Mouse (Mus musculus) limb, embryonic 15.5 days (tissue): ENCODE data around the gene Eif3i. TPM values are rescaled to one million over a fixed set of nuclear protein-coding genes. Genes with fewer than 3 reads are reported as not detected.
"Not testable (repeated sequence)": the region's sequence is repeated elsewhere in the genome, so short reads cannot be mapped to it uniquely, and the experiment has no call there.

ENCODE experiments used
- ATAC-seq: fragments of 200-750 bp; cut with Nextera tagmentation; 2 replicates; pipeline ENCODE4 v1.8.0; 2017; ENCODE audit warnings: low read depth, moderate TSS enrichment; ENCODE audit not compliant: insufficient number of reproducible peaks, low FRiP score, low TSS enrichment
- H3K27ac ChIP-seq: fragments of 300-500 bp; sonication (generic); 2 replicates; pipeline ENCODE4 v1.5.1; 2015; ENCODE audit warnings: moderate library complexity, mild to moderate bottlenecking, inconsistent platforms
- H3K27me3 ChIP-seq: fragments of 300-500 bp; sonication (generic); 2 replicates; pipeline ENCODE4 v1.6.1; 2015; ENCODE audit warnings: inconsistent platforms
- H3K36me3 ChIP-seq: fragments of 300-500 bp; sonication (generic); 2 replicates; pipeline ENCODE4 v1.6.1; 2015; ENCODE audit warnings: inconsistent platforms
- H3K4me1 ChIP-seq: fragments of 300-500 bp; sonication (generic); 2 replicates; pipeline ENCODE4 v1.6.1; 2015; ENCODE audit warnings: inconsistent platforms
- H3K4me2 ChIP-seq: fragments of 300-500 bp; sonication (generic); 2 replicates; pipeline ENCODE4 v1.6.1; 2015; ENCODE audit warnings: mild to moderate bottlenecking, inconsistent platforms
- H3K4me3 ChIP-seq: fragments of 300-500 bp; sonication (generic); 2 replicates; pipeline ENCODE4 v1.5.1; 2015; ENCODE audit warnings: mild to moderate bottlenecking, inconsistent platforms
- H3K9ac ChIP-seq: fragments of 300-500 bp; sonication (generic); 2 replicates; pipeline ENCODE4 v1.6.1; 2015; ENCODE audit warnings: inconsistent platforms
- H3K9me3 ChIP-seq: fragments of 300-500 bp; sonication (generic); 2 replicates; pipeline ENCODE4 v1.6.1; 2016; ENCODE audit warnings: inconsistent platforms
- WGBS: fragments of 180-500 bp; shearing (Covaris S2); methylation state at CpG from one replicate; pipeline ENCODE4 v1.1.7; 2015; 5-methylcytosine and 5-hydroxymethylcytosine counted together
- microRNA-seq: library from miRNA; unstranded; fragments of <30 nt; microRNA quantifications from one replicate; pipeline ENCODE4, GENCODE M21; 2016
- polyA plus RNA-seq: library from polyadenylated mRNA; unstranded; fragments of >200 nt; fragmentation: Nextera tagmentation; extraction: Ambion mirVana; gene quantifications from 2 replicates; pipeline ENCODE4 v1.2.1, GENCODE M21; 2015

Gene Eif3i
- polyA plus RNA-seq, 1 experiment from 2014 or later, result 275 TPM

- peaks cover 11% of the 10 kb centered on the region for H3K4me1 ChIP-seq
- not testable (repeated sequence) for H3K36me3 ChIP-seq, ATAC-seq, H3K9ac ChIP-seq, H3K4me2 ChIP-seq, H3K27ac ChIP-seq, H3K4me3 ChIP-seq, H3K27me3 ChIP-seq, H3K9me3 ChIP-seq
- WGBS, result 93% methylated on average over 6 of the region's 6 CpGs
These were observed 45.9 kb downstream of the Eif3i start for GRCm38 (mm10) chr4:129554512-129554911.

DNA sequence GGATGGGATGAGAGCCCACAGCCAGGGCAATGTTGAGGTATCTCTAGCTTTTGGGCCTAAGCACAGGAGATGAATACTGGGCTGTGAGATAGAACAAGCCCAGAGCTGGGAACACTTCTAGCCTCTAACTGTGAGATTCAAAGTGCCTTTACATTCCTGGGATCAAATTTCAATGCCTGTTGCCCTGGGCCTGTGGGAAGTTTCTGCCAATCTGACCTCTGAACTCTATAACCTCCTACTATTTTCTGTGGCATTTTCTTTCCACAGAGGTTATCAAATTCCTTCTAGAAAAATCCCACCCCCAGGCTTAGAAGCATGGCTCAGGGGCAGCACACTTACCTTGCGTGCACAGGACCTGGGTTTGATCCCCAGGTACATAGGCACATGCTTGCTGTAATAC lies 50.2 kb downstream of the Eif3i start:
- no peak overlapping the region for H3K9ac ChIP-seq
- no peaks in the 10 kb centered on the region for H3K9me3 ChIP-seq
- no peak overlapping the region for H3K4me3 ChIP-seq
- H3K27me3 ChIP-seq, result no peaks in the 10 kb centered on the region
- no peak for ATAC-seq
- 54% methylated on average over 1 of the region's 1 CpGs for WGBS
- H3K36me3 ChIP-seq, result no peaks in the 10 kb centered on the region
- no peak overlapping the region for H3K4me2 ChIP-seq
- peaks cover 2% of the 10 kb centered on the region; the same call in 1 of the 2 replicates for H3K4me1 ChIP-seq
- no peak overlapping the region for H3K27ac ChIP-seq

- H3K9ac ChIP-seq, result no peak overlapping the region
- H3K27me3 ChIP-seq, result no peaks in the 10 kb centered on the region
- H3K27ac ChIP-seq, result no peak overlapping the region
- ATAC-seq, result no peak
- WGBS, result 89% methylated on average over 2 of the region's 2 CpGs
- no peaks in the 10 kb centered on the region for H3K9me3 ChIP-seq
- no peaks in the 10 kb centered on the region for H3K4me1 ChIP-seq
- H3K4me3 ChIP-seq, result no peak overlapping the region
- no peak overlapping the region for H3K4me2 ChIP-seq
- no peaks in the 10 kb centered on the region for H3K36me3 ChIP-seq
These were observed 51.1 kb downstream of the Eif3i start for GRCm38 (mm10) chr4:129549306-129549705.

DNA sequence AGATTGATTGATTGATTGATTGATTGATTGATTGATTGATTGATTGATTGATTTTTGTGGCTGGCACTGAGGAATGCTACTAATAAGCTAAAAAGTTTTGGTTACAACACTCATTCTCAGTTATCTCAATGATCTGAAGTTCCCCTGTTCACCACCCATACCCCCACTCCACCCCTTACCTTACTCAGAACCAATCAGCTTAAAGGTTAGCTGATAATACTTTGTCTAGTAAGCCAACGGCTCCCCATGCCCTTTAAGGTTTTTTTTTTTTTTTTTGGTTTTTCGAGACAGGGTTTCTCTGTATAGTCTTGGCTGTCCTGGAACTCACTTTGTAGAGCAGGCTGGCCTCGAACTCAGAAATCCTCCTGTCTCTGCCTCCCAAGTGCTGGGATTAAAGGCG lies 52.8 kb downstream of the Eif3i start:
- H3K4me2 ChIP-seq, H3K9me3 ChIP-seq, H3K4me3 ChIP-seq, H3K27ac ChIP-seq, H3K9ac ChIP-seq, H3K4me1 ChIP-seq, H3K27me3 ChIP-seq, ATAC-seq, H3K36me3 ChIP-seq: not testable (repeated sequence)
- 93% methylated on average over 4 of the region's 4 CpGs for WGBS

DNA sequence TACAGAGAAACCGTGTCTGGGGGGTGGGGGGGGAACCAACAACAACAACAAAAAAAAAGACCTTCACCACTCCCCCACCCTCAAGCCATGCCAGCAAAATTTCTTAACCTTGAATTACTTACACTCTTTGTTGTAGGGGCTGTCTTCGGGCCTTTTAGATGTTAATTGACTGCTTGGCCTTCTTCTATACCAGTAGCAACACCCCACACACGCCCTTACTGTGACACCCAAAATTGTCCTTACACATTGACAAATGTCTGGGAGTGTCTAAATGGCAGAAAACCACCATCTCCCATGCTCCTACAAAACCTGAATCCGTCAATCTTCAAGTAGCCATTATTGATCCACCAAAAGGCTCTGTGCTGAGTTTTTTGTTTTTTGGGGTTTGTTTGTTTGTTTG lies 56.3 kb downstream of the Eif3i start:
- H3K4me2 ChIP-seq, result no peak overlapping the region
- ATAC-seq, result no peak
- H3K4me3 ChIP-seq, result no peak overlapping the region
- no peaks in the 10 kb centered on the region for H3K9me3 ChIP-seq
- no peaks in the 10 kb centered on the region for H3K36me3 ChIP-seq
- H3K27me3 ChIP-seq, result no peaks in the 10 kb centered on the region
- no peak overlapping the region for H3K27ac ChIP-seq
- H3K4me1 ChIP-seq, result peaks cover 17% of the 10 kb centered on the region
- no peak overlapping the region for H3K9ac ChIP-seq
- WGBS, result 85% methylated on average over 4 of the region's 4 CpGs

- peak within 1 kb of the TSS; percentile 76 for H3K9ac ChIP-seq
- H3K27ac ChIP-seq, result peak within 1 kb of the TSS; percentile 85
- H3K4me3 ChIP-seq, result peak within 1 kb of the TSS; percentile 80
- peak; percentile 99 for ATAC-seq
- no peaks in the 10 kb centered on the region for H3K36me3 ChIP-seq
- peaks cover 17% of the 10 kb centered on the region for H3K4me1 ChIP-seq
- WGBS, result under 1% methylated on average over 44 of the region's 46 CpGs
- peak within 1 kb of the TSS; percentile 67 for H3K4me2 ChIP-seq
- H3K9me3 ChIP-seq, result no peaks in the 10 kb centered on the region
- no peaks in the 10 kb centered on the region for H3K27me3 ChIP-seq
These were observed 57.8 kb downstream of the Eif3i start, which contains the start of gene Hdac1 for GRCm38 (mm10) chr4:129542592-129543141. TSS of gene Hdac1 (minus strand) at chr4:129542713.

Small RNAs within 50 kb of the gene (microRNA-seq; reads per million reads assigned to microRNA genes)
- gene Mir8119, result not detected

Other genes starting within 250 kb of the Eif3i start
- gene Zbtb8a, start 222.5 kb downstream of the Eif3i start, polyA plus RNA-seq, result 15.8 and 16.4 TPM in 2 replicates
- gene Zbtb8b, start 159.8 kb downstream of the Eif3i start, polyA plus RNA-seq, result 0.86 and 1.00 TPM in 2 replicates
- gene Bsdc1, start 139.1 kb downstream of the Eif3i start, polyA plus RNA-seq, result 30.2 and 30.8 TPM in 2 replicates
- gene Tssk3, start 109.6 kb downstream of the Eif3i start, polyA plus RNA-seq, result not detected in 2 replicates
- not detected in 2 replicates for gene Fam229a, start 109.5 kb downstream of the Eif3i start, polyA plus RNA-seq
- 445 and 538 TPM in 2 replicates for gene Marcksl1, start 87.1 kb downstream of the Eif3i start, polyA plus RNA-seq
- 196 and 204 TPM in 2 replicates for gene Hdac1, start 57.9 kb downstream of the Eif3i start, polyA plus RNA-seq
- 5.8 and 6.3 TPM in 2 replicates for gene Lck, start 27.0 kb downstream of the Eif3i start, polyA plus RNA-seq
- 6.9 and 7.0 TPM in 2 replicates for gene Fam167b, start 22.1 kb downstream of the Eif3i start, polyA plus RNA-seq
- gene Tmem234, start within 50 bp of the Eif3i start, polyA plus RNA-seq, result 192 and 199 TPM in 2 replicates
- gene Dcdc2b, start 13.6 kb upstream of the Eif3i start, polyA plus RNA-seq, result 2.4 TPM in 2 replicates
- 28.2 and 29.6 TPM in 2 replicates for gene Iqcc, start 18.5 kb upstream of the Eif3i start, polyA plus RNA-seq
- gene Ccdc28b, start 23.3 kb upstream of the Eif3i start, polyA plus RNA-seq, result 50.8 and 50.9 TPM in 2 replicates
- gene Txlna, start 40.4 kb upstream of the Eif3i start, polyA plus RNA-seq, result 84.9 and 92.7 TPM in 2 replicates
- 15.3 TPM in 2 replicates for gene Kpna6, start 72.1 kb upstream of the Eif3i start, polyA plus RNA-seq
- gene Tmem39b, start 96.2 kb upstream of the Eif3i start, polyA plus RNA-seq, result 12.9 and 15.9 TPM in 2 replicates
- gene Khdrbs1, start 141.7 kb upstream of the Eif3i start, polyA plus RNA-seq, result 79.2 and 95.9 TPM in 2 replicates
- gene Ptp4a2, start 210.6 kb upstream of the Eif3i start, polyA plus RNA-seq, result 339 and 355 TPM in 2 replicates